Mouse (Mus musculus) forebrain, embryonic 13.5 days (tissue): Measurements from ENCODE around the gene Eif4g1. TPM values are rescaled to one million over a fixed set of nuclear protein-coding genes. Genes with fewer than 3 reads are reported as not detected.
"Not testable (repeated sequence)": the region's sequence is repeated elsewhere in the genome, so short reads cannot be mapped to it uniquely, and the experiment has no call there.

Source experiments
- ATAC-seq: fragments of 200-750 bp; cut with Nextera tagmentation; 2 replicates; pipeline ENCODE4 v1.8.0; 2017
- H3K27ac ChIP-seq: fragments of 300-500 bp; sonication (generic); 2 replicates; pipeline ENCODE4 v1.5.1; 2015; ENCODE audit warnings: inconsistent platforms, mild to moderate bottlenecking, moderate library complexity
- H3K27me3 ChIP-seq: fragments of 300-500 bp; sonication (generic); 2 replicates; pipeline ENCODE4 v1.6.1; 2015; ENCODE audit warnings: mild to moderate bottlenecking, inconsistent platforms
- H3K36me3 ChIP-seq: fragments of 300-500 bp; sonication (generic); 2 replicates; pipeline ENCODE4 v1.6.1; 2015; ENCODE audit warnings: mild to moderate bottlenecking, inconsistent platforms; ENCODE audit not compliant: poor library complexity, severe bottlenecking
- H3K4me1 ChIP-seq: fragments of 300-500 bp; sonication (generic); 2 replicates; pipeline ENCODE4 v1.6.1; 2015; ENCODE audit warnings: inconsistent platforms
- H3K4me2 ChIP-seq: fragments of 300-500 bp; sonication (generic); 2 replicates; pipeline ENCODE4 v1.6.1; 2015; ENCODE audit warnings: inconsistent platforms, mild to moderate bottlenecking, moderate library complexity
- H3K4me3 ChIP-seq: fragments of 300-500 bp; sonication (generic); 2 replicates; pipeline ENCODE4 v1.5.1; 2015; ENCODE audit warnings: mild to moderate bottlenecking, inconsistent platforms
- H3K9ac ChIP-seq: fragments of 300-500 bp; sonication (generic); 2 replicates; pipeline ENCODE4 v1.6.1; 2015; ENCODE audit warnings: mild to moderate bottlenecking, inconsistent platforms
- H3K9me3 ChIP-seq: fragments of 300-500 bp; sonication (generic); replicated peaks from 2 replicates; pipeline ENCODE4 v1.6.1; 2016; ENCODE audit warnings: inconsistent platforms
- WGBS: fragments of 180-500 bp; shearing (Covaris S2); methylation state at CpG from one replicate; pipeline ENCODE4 v1.1.7; 2015; 5-methylcytosine and 5-hydroxymethylcytosine counted together
- polyA plus RNA-seq: library from polyadenylated mRNA; unstranded; fragments of >200 nt; fragmentation: Nextera tagmentation; extraction: Ambion mirVana; gene quantifications from 2 replicates; pipeline ENCODE4 v1.2.1, GENCODE M21; 2015

Eif4g1 gene
- polyA plus RNA-seq: 146 and 165 TPM in 2 replicates

DNA sequence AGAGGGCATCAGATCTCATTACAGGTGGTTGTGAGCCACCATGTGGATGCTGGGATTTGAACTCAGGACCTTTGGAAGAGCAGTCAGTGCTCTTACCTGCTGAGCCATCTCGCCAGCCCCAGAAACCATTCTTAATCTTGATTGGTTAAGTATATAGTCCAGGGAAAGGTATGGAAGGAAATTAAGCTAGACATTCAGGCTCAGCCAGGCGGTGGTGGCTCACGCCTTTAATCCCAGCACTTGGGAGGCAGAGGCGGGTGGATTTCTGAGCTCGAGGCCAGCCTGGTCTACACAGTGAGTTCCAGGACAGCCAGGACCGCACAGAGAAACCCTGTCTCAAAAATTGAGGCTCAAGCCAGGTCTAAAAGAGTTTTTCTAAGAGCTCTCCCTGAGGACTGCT is at the start of gene Eif4g1:
Gene Eif4g1 (plus strand): TSS at position 301 of the 400 bp plus-strand sequence.
- not testable (repeated sequence) for H3K4me1 ChIP-seq, H3K4me2 ChIP-seq, H3K9ac ChIP-seq, H3K27ac ChIP-seq, ATAC-seq, H3K4me3 ChIP-seq, H3K27me3 ChIP-seq, H3K9me3 ChIP-seq
- H3K36me3 ChIP-seq: peaks cover 21% of the 10 kb centered on the region
- WGBS: 94% methylated on average over 5 of the region's 6 CpGs

DNA sequence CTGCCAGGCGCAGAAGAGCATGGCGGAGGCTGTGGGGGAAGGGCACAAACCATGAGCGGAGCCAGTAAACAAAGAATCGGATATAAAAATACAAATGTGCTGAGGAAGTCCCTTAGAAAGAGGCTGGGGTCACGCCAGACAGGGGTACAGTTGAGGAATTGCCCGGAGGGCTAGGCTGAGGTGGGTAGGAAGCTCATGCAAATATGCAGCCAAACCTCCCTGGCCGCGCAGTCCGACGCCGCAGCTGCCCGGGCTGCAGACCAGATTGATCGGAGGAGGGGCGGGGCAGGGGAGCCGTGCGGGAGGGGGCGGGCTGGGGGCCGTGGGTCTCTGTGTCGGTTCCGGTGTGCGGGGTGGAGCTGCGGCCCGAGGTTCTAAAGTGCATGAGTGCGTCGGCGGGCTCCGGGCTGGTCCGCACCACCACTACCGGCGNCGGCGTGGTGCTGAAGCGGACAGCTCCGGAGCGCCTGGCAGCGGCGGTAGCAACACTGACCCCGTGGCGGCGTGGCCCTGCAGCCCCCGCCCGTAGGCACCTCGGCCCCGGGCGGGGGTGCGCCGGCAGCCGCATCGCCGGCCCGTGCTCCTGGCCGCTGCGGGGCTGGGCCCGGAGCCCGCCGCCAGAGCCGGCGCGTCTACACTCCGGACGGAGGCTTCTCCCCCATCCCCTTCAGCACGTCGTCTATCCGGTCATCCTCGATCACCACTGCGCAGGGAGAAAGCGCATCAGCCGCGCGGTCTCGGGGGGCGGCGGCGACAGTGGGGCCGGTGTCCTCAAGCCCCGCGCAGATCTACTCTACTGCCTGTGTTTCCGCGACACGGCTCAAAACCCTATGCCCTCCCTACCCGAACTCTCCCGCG is 48.3 kb upstream of the Eif4g1 start:
- Histone ChIP-seq H3K9ac (peak overlapping the region; percentile 81), H3K36me3 (peaks cover 11% of the 10 kb centered on the region; the same call in 1 of the 2 replicates), H3K4me1 (peaks cover 37% of the 10 kb centered on the region), H3K27ac (peak overlapping the region; percentile 94), H3K4me3 (peak overlapping the region; percentile 70), H3K4me2 (peak overlapping the region; percentile 78), H3K27me3 (no peaks in the 10 kb centered on the region), H3K9me3 (no peaks in the 10 kb centered on the region)
- ATAC-seq: peak; percentile 19
- 2% methylated on average over 72 of the region's 83 CpGs for WGBS

DNA sequence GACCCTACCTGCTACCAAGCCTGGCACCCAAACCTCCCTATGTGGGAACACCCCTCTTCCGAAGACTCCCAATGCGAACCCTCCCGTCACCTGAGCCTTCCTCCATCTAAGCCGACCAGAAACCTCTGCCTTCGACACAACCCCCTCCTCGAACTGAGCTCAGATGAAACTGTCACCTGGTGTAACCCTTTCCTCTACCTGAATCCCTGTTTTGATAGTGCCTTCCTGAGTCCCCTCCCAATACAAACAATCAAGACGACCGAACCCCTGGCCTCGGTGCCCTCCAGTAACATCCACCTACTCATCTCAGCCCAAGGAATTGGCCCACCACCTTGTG is 47.7 kb upstream of the Eif4g1 start:
- Histone ChIP-seq H3K27ac (peak overlapping the region; percentile 94), H3K27me3 (no peaks in the 10 kb centered on the region), H3K9me3 (no peaks in the 10 kb centered on the region), H3K4me1 (peaks cover 37% of the 10 kb centered on the region), H3K36me3 (peaks cover 11% of the 10 kb centered on the region; the same call in 1 of the 2 replicates), H3K9ac (peak overlapping the region; percentile 81), H3K4me2 (peak overlapping the region; percentile 78), H3K4me3 (peak overlapping the region; percentile 70)
- 0% methylated on average over 9 of the region's 9 CpGs for WGBS
- no peak for ATAC-seq

DNA sequence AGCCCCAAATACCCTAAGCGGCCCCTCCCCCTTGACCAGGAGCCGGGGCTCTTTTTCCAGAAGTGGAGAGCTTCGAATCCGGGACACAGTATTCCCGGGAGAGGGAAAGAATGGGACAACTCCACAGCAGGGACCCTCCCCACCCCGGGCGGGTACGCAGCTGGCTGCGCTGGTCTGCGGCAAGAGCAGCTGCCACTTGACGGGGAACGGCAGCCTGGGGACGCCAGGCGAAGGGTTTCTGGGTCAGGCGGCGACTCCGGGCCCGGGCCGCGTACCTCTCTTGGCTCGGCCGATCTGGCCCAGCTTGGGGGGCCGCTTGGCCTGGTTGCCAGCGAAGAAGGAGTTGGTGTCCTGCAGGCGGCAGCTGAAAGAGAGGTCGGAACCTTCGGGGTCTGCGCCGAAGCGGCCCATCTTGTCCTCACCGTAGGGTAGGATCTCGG is 47.3 kb upstream of the Eif4g1 start:
- peak overlapping the region; percentile 78 for H3K4me2 ChIP-seq
- H3K9ac ChIP-seq: peak overlapping the region; percentile 81
- H3K27me3 ChIP-seq: no peaks in the 10 kb centered on the region
- peak overlapping the region; percentile 94 for H3K27ac ChIP-seq
- H3K36me3 ChIP-seq: peaks cover 11% of the 10 kb centered on the region; the same call in 1 of the 2 replicates
- H3K9me3 ChIP-seq: no peaks in the 10 kb centered on the region
- H3K4me1 ChIP-seq: peaks cover 37% of the 10 kb centered on the region
- peak overlapping the region; percentile 70 for H3K4me3 ChIP-seq
- under 1% methylated on average over 32 of the region's 32 CpGs for WGBS
- ATAC-seq: peak; percentile 19

- Histone ChIP-seq H3K4me3 (peak within 1 kb of the TSS; percentile 70), H3K27me3 (no peaks in the 10 kb centered on the region), H3K9me3 (no peaks in the 10 kb centered on the region), H3K36me3 (peaks cover 11% of the 10 kb centered on the region; the same call in 1 of the 2 replicates), H3K4me1 (peaks cover 37% of the 10 kb centered on the region), H3K9ac (peak within 1 kb of the TSS; percentile 81), H3K27ac (peak within 1 kb of the TSS; percentile 94), H3K4me2 (peak within 1 kb of the TSS; percentile 78)
- peak; percentile 61 for ATAC-seq
- WGBS: under 1% methylated on average over 76 of the region's 92 CpGs
Measured at GRCm38 (mm10) chr16:20621191-20621990, 46.7 kb upstream of the Eif4g1 start, which contains the start of gene Camk2n2. Camk2n2 (minus strand) TSS chr16:20621287.

- peak overlapping the region; percentile 78 for H3K4me2 ChIP-seq
- peak overlapping the region; percentile 94 for H3K27ac ChIP-seq
- peak overlapping the region; percentile 70 for H3K4me3 ChIP-seq
- H3K27me3 ChIP-seq: no peaks in the 10 kb centered on the region
- peaks cover 37% of the 10 kb centered on the region for H3K4me1 ChIP-seq
- peaks cover 11% of the 10 kb centered on the region; the same call in 1 of the 2 replicates for H3K36me3 ChIP-seq
- peak; percentile 71 for ATAC-seq
- H3K9ac ChIP-seq: peak overlapping the region; percentile 81
- H3K9me3 ChIP-seq: no peaks in the 10 kb centered on the region
- WGBS: under 1% methylated on average over 31 of the region's 37 CpGs
Measured at GRCm38 (mm10) chr16:20621991-20622685, 46.0 kb upstream of the Eif4g1 start.

GRCm38 (mm10) chr16:20623211-20623610 is 44.9 kb upstream of the Eif4g1 start:
- no peak overlapping the region for H3K27ac ChIP-seq
- no peak overlapping the region for H3K4me3 ChIP-seq
- no peak for ATAC-seq
- 20% methylated on average over 2 of the region's 2 CpGs for WGBS
- H3K4me2 ChIP-seq: no peak overlapping the region
- no peaks in the 10 kb centered on the region for H3K27me3 ChIP-seq
- H3K9me3 ChIP-seq: no peaks in the 10 kb centered on the region
- H3K36me3 ChIP-seq: 0 out of 2 replicates have a peak, but pooled peaks cover 1% of the 10 kb centered on the region
- peaks cover 37% of the 10 kb centered on the region for H3K4me1 ChIP-seq
- no peak overlapping the region for H3K9ac ChIP-seq

DNA sequence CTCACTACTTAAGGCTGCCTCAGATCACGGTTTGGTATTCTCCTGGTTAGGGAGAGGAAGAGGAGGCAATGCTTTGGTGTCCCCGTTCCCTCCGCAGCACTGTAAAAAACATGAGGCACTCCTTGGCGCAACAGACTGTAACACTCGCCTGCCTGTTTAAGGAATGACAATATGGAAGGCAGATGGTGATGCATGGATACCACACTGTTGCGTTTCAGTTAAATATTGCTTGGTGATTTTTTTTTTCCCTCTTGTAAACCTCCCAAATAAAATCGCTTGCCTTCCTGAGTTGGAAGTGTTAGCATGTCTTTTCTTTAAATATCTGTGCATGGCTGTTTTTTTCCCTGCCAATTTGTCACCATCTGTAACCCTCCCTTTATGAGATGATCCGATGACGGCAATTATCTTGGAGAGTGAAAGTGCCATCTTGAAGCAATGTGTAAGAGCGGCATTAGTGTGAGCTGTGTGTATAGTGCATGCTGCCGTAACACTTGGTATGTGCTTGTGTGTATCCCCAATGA is 39.2 kb upstream of the Eif4g1 start:
- peaks cover 9% of the 10 kb centered on the region; the same call in 1 of the 2 replicates for H3K36me3 ChIP-seq
- H3K9me3 ChIP-seq: no peaks in the 10 kb centered on the region
- WGBS: 47% methylated on average over 11 of the region's 11 CpGs
- no peak overlapping the region; the same call in 1 of the 2 replicates for H3K27ac ChIP-seq
- H3K4me1 ChIP-seq: peaks cover 18% of the 10 kb centered on the region
- peak; percentile 78 for ATAC-seq
- H3K27me3 ChIP-seq: no peaks in the 10 kb centered on the region
- H3K9ac ChIP-seq: no peak overlapping the region
- peak overlapping the region; percentile 95 for H3K4me2 ChIP-seq
- H3K4me3 ChIP-seq: peak overlapping the region; percentile 64

DNA sequence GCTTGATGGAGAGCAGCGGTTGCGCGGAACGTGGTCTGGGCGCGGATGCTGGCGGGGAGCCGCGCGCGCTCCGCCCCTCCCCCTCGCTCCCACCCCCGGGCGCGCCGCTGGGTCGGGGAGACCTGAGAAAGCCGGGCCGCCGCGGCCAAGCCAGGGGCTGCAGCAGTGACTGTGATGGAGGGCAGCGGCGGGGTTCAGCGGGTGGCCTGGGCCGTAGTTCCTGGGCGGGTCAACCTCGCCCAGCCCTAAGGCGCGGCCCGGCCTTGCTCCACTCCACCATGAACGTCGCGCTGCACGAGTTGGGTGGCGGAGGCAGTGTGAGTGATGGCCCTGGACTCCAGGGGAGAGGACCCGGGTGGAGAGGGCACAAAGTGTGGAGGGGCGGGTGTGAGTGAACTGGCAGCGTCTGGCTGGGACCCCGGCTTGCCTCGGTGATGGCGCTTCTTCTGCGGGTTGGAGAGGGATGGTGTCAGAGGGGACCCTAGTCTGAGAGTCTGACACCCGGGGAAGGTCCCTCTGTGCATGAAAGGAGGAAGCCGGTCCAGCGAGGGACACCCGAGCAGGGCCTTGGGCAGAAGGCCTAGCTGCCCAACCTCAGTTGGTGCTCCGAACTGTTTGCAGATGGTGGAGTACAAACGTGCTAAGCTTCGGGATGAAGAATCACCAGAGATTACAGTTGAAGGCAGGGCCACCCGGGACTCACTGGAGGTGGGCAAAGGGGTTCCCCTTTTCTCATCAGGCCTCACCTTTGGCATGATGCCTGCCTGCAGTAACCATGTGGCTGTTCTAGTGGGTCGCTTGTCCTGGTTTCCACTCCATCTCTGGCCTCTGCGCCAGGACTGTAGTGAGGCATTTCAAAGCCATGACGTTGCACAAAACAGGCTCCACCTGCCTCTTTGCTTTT is 38.1 kb upstream of the Eif4g1 start, which contains the start of gene Ece2:
Gene Ece2 (plus strand): TSS at position 98 of the 904 bp plus-strand sequence.
- H3K36me3 ChIP-seq: peaks cover 9% of the 10 kb centered on the region; the same call in 1 of the 2 replicates
- WGBS: 6% methylated on average over 54 of the region's 54 CpGs
- H3K4me3 ChIP-seq: peak within 1 kb of the TSS; percentile 64
- H3K4me1 ChIP-seq: peaks cover 18% of the 10 kb centered on the region
- H3K27ac ChIP-seq: no peak within 1 kb of the TSS; the same call in 1 of the 2 replicates
- H3K9ac ChIP-seq: peak within 1 kb of the TSS; percentile 86
- no peaks in the 10 kb centered on the region for H3K27me3 ChIP-seq
- ATAC-seq: peak; percentile 61
- no peaks in the 10 kb centered on the region for H3K9me3 ChIP-seq
- peak within 1 kb of the TSS; percentile 95 for H3K4me2 ChIP-seq

DNA sequence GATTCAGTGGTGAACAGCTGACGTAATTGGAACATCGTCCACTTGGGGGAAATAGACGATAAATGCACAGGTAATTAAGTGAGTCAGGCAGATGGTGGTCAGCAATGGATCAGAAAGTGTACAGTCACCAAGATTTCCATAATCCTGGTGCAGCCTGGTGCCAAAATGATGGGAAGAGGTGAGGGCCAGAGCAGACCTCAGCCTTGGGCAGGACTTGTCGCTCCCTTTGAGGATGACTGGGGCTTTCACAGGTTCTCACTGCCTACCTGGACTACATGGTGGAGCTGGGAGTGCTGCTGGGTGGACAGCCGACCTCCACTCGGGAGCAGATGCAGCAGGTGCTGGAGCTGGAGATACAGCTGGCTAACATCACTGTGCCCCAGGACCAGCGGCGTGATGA is 30.7 kb upstream of the Eif4g1 start:
- H3K4me1 ChIP-seq: 0 out of 2 replicates have a peak, but pooled peaks cover 10% of the 10 kb centered on the region
- H3K27me3 ChIP-seq: no peaks in the 10 kb centered on the region
- H3K27ac ChIP-seq: no peak overlapping the region
- no peaks in the 10 kb centered on the region for H3K9me3 ChIP-seq
- WGBS: 86% methylated on average over 8 of the region's 8 CpGs
- no peak for ATAC-seq
- H3K4me3 ChIP-seq: no peak overlapping the region
- H3K36me3 ChIP-seq: peaks cover 5% of the 10 kb centered on the region; the same call in 1 of the 2 replicates
- no peak overlapping the region for H3K9ac ChIP-seq
- H3K4me2 ChIP-seq: no peak overlapping the region
